ENCODE assay signal across 11 mouse cellular contexts in the genomic region with DNA sequence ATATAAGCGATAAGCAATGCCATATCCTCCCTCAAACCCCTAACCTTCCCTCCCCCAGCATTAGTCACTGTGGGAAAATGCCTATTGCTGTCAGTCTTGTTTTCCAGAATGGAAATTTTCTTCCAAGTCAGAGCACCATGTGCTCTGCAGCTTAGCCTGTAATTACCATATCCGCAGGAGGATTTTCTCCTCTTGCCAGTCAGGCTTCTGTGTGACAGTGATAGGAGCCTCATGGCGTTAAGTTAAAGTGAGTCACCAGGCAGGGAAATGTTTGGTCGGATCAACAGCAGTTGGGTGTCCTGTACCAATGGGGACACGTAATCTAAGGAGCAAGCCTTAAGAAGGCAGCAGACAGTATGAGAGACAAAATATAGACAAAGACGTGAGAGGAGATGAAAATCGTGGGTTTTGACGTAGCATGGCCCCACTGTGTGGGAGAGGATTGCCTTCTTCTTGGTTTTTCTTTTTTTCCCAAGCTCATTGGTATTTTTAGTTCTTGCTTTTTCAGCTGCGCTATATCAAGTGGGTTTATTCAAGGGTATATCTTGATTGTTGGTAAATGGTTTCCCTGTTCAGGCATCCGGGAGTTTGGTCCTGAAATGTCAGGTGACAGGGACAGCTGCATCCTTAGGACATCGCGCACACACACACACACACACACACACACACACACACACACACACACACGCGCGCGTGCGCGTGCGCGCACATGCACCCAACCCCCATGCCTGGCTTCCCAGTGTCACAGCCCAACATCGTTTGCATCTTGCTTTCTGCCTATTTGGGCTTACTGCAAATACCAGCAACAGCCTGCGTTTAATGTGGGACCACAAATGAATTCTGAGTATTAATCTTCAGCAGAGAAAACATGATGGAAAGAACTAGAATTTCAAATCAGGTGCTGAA.
DNase-seq lines count a peak whose midpoint lies in the region; ATAC-seq lines count a peak whose summit lies in the region.
"Had no signal": no experiment of that assay in that cellular context is flagged by ENCODE, and none has a peak within 500 bp of the region (broad histone marks: within the 10 kb centered on the region; RNA-seq: fewer than 3 reads in every experiment).

No protein-coding gene starts in this region.

- no peaks in the 10 kb centered on the region for H3K27me3 ChIP-seq in midbrain, embryonic 11.5 days (ENCODE audit: control insufficient read depth, insufficient read depth, low read length)
- H3K27me3 ChIP-seq in midbrain, embryonic 10.5 days (ENCODE audit: low read depth, poor library complexity, severe bottlenecking): peaks cover 12% of the 10 kb centered on the region; the same call in 1 of the 2 replicates
- peaks cover 4% of the 10 kb centered on the region; the same call in 1 of the 2 replicates for H3K27me3 ChIP-seq in midbrain, embryonic 12.5 days
- H3K27me3 ChIP-seq: lung, embryonic 15.5 days had no signal

- H3K4me1 ChIP-seq in midbrain, embryonic 11.5 days (ENCODE audit: control insufficient read depth, insufficient read depth, low read length): peaks cover 3% of the 10 kb centered on the region; the same call in 1 of the 2 replicates
- H3K4me1 ChIP-seq in midbrain, embryonic 10.5 days: peaks cover 19% of the 10 kb centered on the region; the same call in 1 of the 2 replicates
- peaks cover 6% of the 10 kb centered on the region; the same call in 1 of the 2 replicates for H3K4me1 ChIP-seq in midbrain, embryonic 12.5 days
- H3K4me1 ChIP-seq: lung, embryonic 15.5 days had no signal

- H3K9ac ChIP-seq in midbrain, embryonic 11.5 days (ENCODE audit: low read length): no peak overlapping the region
- H3K9ac ChIP-seq in midbrain, embryonic 12.5 days (replicated peaks): no peak overlapping the region
- H3K9ac ChIP-seq: lung, embryonic 15.5 days had no signal

- no peak overlapping the region for H3K4me3 ChIP-seq in midbrain, embryonic 11.5 days (ENCODE audit: low read depth, low read length)
- no peak overlapping the region for H3K4me3 ChIP-seq in midbrain, embryonic 10.5 days
- no peak overlapping the region for H3K4me3 ChIP-seq in midbrain, embryonic 12.5 days
- H3K4me3 ChIP-seq: lung, embryonic 15.5 days; myocyte had no signal

- DNase-seq in midbrain, embryonic 11.5 days (ENCODE audit: low spot score, missing footprints): peak; percentile 83
- no peak for DNase-seq in midbrain, embryonic 10.5 days (ENCODE audit: low spot score)
- peak; percentile 30 to 40 for DNase-seq in frontal cortex, postnatal 10 days (ENCODE audit: low spot score in 2 of 2)
- DNase-seq in telencephalon, adult 2 months (ENCODE audit: low read depth, low spot score): peak; percentile 87
- no peak for DNase-seq in kidney, adult 18-20 months
- DNase-seq in cerebellum, adult 9-11 months: no peak
- DNase-seq in adrenal gland, postnatal 36 days: no peak

- H3K27ac ChIP-seq in midbrain, embryonic 11.5 days (ENCODE audit: low read depth, low read length): no peak overlapping the region
- H3K27ac ChIP-seq in midbrain, embryonic 10.5 days (replicated peaks): no peak overlapping the region
- peak overlapping the region; percentile 68 for H3K27ac ChIP-seq in midbrain, embryonic 12.5 days (replicated peaks)
- H3K27ac ChIP-seq: lung, embryonic 15.5 days had no signal

- 82% methylated on average over 22 of the region's 22 CpGs for WGBS in midbrain, embryonic 11.5 days
- WGBS in midbrain, embryonic 10.5 days: 86% methylated on average over 22 of the region's 22 CpGs
- WGBS in midbrain, embryonic 12.5 days: 75% methylated on average over 22 of the region's 22 CpGs

- H3K4me2 ChIP-seq in midbrain, embryonic 11.5 days: no peak overlapping the region
- H3K4me2 ChIP-seq in midbrain, embryonic 12.5 days (replicated peaks): no peak overlapping the region
- H3K4me2 ChIP-seq: lung, embryonic 15.5 days had no signal

- H3K36me3 ChIP-seq in midbrain, embryonic 11.5 days (ENCODE audit: control insufficient read depth, insufficient read depth, low read length): no peaks in the 10 kb centered on the region
- no peaks in the 10 kb centered on the region for H3K36me3 ChIP-seq in midbrain, embryonic 10.5 days
- H3K36me3 ChIP-seq in midbrain, embryonic 12.5 days: no peaks in the 10 kb centered on the region
- H3K36me3 ChIP-seq: lung, embryonic 15.5 days had no signal

- ATAC-seq in midbrain, embryonic 11.5 days (ENCODE audit: low FRiP score): peak; percentile 58; the same call in 1 of the 2 replicates
- ATAC-seq in midbrain, embryonic 12.5 days (ENCODE audit: low FRiP score, low read depth): peak; percentile 68; the same call in 1 of the 2 replicates
- ATAC-seq: intestine, embryonic 16.5 days had no signal

- H3K9me3 ChIP-seq in midbrain, embryonic 11.5 days (ENCODE audit: control insufficient read depth, low read length): no peaks in the 10 kb centered on the region
- peaks cover 11% of the 10 kb centered on the region for H3K9me3 ChIP-seq in midbrain, embryonic 10.5 days (replicated peaks)
- peaks cover 7% of the 10 kb centered on the region; the same call in 1 of the 2 replicates for H3K9me3 ChIP-seq in midbrain, embryonic 12.5 days
- H3K9me3 ChIP-seq: lung, embryonic 15.5 days had no signal

Comparison
In these comparisons a context has a peak if more than half of its experiments do, and no peak if none do; other contexts are left out.
1. DNase-seq: peak in midbrain, embryonic 11.5 days (single experiment), frontal cortex, postnatal 10 days (2 of 2) and telencephalon, adult 2 months (single experiment); none in midbrain, embryonic 10.5 days (single experiment), kidney, adult 18-20 months (single experiment), cerebellum, adult 9-11 months (single experiment) and adrenal gland, postnatal 36 days (0 of 2).